Mouse (Mus musculus): Measurements from ENCODE around the gene Auts2. TPM values are rescaled to one million over a fixed set of nuclear protein-coding genes. Genes with fewer than 3 reads are reported as not detected.

Gene Auts2
- total and polyA plus RNA-seq, 2 experiments from 2014 or later: 35.2 to 57.5 TPM

DNA sequence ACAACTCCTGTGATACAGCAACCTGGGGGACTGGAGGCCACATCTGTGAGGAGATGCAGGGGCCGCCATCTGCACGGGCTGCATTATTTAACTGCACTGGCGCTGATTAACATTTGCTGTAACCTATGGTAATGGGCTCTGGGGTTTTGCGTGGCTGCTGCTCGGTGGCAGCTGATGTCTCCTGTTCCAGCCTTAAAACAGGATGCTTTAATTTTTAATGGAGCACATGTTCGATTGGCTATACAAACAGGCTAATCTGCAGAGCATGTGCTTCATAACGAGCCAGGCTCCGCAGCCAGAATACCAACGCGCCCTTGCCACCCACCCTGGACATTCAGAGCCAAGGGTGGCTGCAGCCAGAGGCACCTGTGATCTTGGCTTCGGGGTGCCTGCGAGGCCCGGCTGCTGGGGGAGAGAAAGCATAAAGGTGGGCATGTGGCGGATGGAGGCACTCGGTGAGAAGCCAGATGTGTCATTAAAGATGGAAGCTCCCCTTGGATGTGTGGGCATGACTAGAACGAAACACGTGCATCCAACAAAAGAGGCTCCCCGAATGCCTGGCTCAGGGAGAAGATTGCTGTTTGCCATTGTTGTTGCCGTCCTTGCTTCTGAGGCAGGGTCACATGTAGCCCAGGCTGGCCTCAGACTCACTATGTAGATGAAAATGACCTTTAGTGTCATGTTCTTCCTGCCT, 884.2 kb downstream of the Auts2 start:
- Histone ChIP-seq H3K9me3 (ENCODE audit: low read length) (no peaks in the 10 kb centered on the region), H3K9ac (replicated peaks; ENCODE audit: low read length, poor library complexity, severe bottlenecking) (no peak overlapping the region), H3K27me3 (ENCODE audit: insufficient read depth, low read length) (no peaks in the 10 kb centered on the region), H3K36me3 (ENCODE audit: insufficient read depth, low read length) (no peaks in the 10 kb centered on the region), H3K4me2 (ENCODE audit: low read depth, low read length, poor library complexity, severe bottlenecking) (no peak overlapping the region), H3K4me1 (ENCODE audit: insufficient read depth, low read length) (0 out of 2 replicates have a peak, but pooled peaks cover 3% of the 10 kb centered on the region), H3K4me3 (ENCODE audit: low read depth, low read length) (no peak overlapping the region), H3K27ac (ENCODE audit: low read depth, low read length) (no peak overlapping the region)
- no peak for ATAC-seq (ENCODE audit: low FRiP score)
- TF ChIP-seq CTCF (IDR thresholded peaks at IDR 0.05): no peak
- peak; percentile 37 for DNase-seq (ENCODE audit: low spot score)
- 53% methylated on average over 19 of the region's 19 CpGs for WGBS

DNA sequence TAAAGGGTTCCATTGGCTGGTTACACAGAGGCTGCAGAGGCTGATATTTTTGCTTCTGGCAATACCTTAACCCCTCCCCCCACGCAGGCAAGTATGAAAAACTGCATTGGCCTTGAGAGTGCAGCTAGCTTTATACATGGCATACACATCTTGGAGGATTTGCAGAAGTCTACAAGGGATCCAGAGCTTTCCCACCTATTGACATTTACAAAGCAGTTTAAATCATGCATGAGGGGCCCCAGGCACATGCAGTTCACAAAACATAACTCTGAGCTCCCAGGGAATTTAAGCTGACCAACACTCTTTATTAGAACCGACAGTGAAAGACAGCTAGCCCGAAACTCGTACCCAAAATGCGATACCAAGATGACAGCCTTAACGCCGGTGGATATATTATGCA, 888.9 kb downstream of the Auts2 start:
- Histone ChIP-seq H3K27me3 (ENCODE audit: insufficient read depth, low read length) (no peaks in the 10 kb centered on the region), H3K4me3 (ENCODE audit: low read depth, low read length) (no peak overlapping the region), H3K9ac (replicated peaks; ENCODE audit: low read length, poor library complexity, severe bottlenecking) (no peak overlapping the region), H3K36me3 (ENCODE audit: insufficient read depth, low read length) (no peaks in the 10 kb centered on the region), H3K4me1 (ENCODE audit: insufficient read depth, low read length) (0 out of 2 replicates have a peak, but pooled peaks cover 3% of the 10 kb centered on the region), H3K27ac (ENCODE audit: low read depth, low read length) (no peak overlapping the region), H3K9me3 (ENCODE audit: low read length) (no peaks in the 10 kb centered on the region), H3K4me2 (ENCODE audit: low read depth, low read length, poor library complexity, severe bottlenecking) (no peak overlapping the region)
- ATAC-seq (ENCODE audit: low FRiP score): no peak
- no peak for TF ChIP-seq CTCF (IDR thresholded peaks at IDR 0.05)
- no peak for DNase-seq (ENCODE audit: low spot score)
- 29% methylated on average over 7 of the region's 7 CpGs for WGBS

DNA sequence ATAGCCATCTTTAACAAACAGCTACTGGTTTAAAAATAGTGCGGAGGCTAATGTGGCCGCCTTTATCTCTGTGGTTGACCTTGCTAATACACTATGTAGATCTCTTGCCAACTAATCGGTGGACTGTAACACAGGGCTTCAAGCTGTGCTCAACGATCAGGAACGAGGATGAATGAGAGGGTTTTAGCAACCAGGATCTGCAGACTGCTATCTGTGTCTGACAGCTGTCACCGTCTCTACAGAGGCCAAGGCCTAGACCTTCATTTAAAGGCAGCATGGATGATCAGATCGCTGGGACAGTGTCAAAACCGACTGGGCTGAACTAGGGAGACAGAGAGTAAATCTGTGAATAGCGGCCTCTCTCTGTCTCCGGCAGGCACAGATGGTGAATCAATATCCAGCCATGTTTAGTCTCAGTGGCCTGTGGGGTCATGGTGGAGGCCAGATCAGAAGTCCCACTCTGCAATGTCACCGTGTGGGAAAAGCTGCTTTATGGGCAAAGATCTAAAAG, 892.7 kb downstream of the Auts2 start:
- ATAC-seq (ENCODE audit: low FRiP score) (no peak), DNase-seq (ENCODE audit: low spot score) (peak; percentile 88)
- WGBS: 37% methylated on average over 11 of the region's 11 CpGs
- no peak for TF ChIP-seq CTCF (IDR thresholded peaks at IDR 0.05)
- H3K36me3 ChIP-seq (ENCODE audit: insufficient read depth, low read length): no peaks in the 10 kb centered on the region
- no peak overlapping the region for H3K27ac ChIP-seq (ENCODE audit: low read depth, low read length)
- H3K9me3 ChIP-seq (ENCODE audit: low read length): no peaks in the 10 kb centered on the region
- no peak overlapping the region for H3K4me3 ChIP-seq (ENCODE audit: low read depth, low read length)
- H3K9ac ChIP-seq (replicated peaks; ENCODE audit: low read length, poor library complexity, severe bottlenecking): no peak overlapping the region
- H3K4me1 ChIP-seq (ENCODE audit: insufficient read depth, low read length): no peaks in the 10 kb centered on the region; the same call in 1 of the 2 replicates
- H3K27me3 ChIP-seq (ENCODE audit: insufficient read depth, low read length): no peaks in the 10 kb centered on the region
- no peak overlapping the region for H3K4me2 ChIP-seq (ENCODE audit: low read depth, low read length, poor library complexity, severe bottlenecking)

DNA sequence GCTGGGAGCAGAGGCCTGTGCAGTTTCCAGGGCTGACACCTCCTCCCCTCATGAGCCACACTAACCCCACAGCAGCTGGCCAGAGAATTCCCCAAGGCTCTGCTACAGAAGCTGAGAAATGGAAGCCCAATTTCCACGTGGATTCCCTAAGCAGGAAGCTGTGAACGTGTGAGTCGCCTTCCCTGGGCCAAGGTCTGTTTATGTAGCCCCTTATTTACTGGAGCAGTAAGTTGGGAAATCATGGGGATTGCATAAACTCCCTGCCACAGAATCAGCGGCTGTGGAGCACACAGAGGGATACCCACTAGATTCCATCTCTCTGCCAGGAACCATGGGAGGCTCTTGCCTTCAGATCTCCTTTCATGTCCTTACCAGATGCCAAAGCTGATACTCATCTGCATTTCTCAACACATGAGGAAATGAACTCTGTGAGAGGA, 895.4 kb downstream of the Auts2 start:
- peaks cover 9% of the 10 kb centered on the region for H3K4me1 ChIP-seq (ENCODE audit: insufficient read depth, low read length)
- peak; percentile 56 for DNase-seq (ENCODE audit: low spot score)
- no peak overlapping the region for H3K9ac ChIP-seq (replicated peaks; ENCODE audit: low read length, poor library complexity, severe bottlenecking)
- no peaks in the 10 kb centered on the region for H3K36me3 ChIP-seq (ENCODE audit: insufficient read depth, low read length)
- no peak for ATAC-seq (ENCODE audit: low FRiP score)
- no peak overlapping the region for H3K27ac ChIP-seq (ENCODE audit: low read depth, low read length)
- whole genome bisulfite sequencing: 32% methylated on average over 4 of the region's 4 CpGs
- no peaks in the 10 kb centered on the region for H3K27me3 ChIP-seq (ENCODE audit: insufficient read depth, low read length)
- no peak overlapping the region for H3K4me3 ChIP-seq (ENCODE audit: low read depth, low read length)
- no peak for TF ChIP-seq CTCF (IDR thresholded peaks at IDR 0.05)
- H3K9me3 ChIP-seq (ENCODE audit: low read length): no peaks in the 10 kb centered on the region
- H3K4me2 ChIP-seq (ENCODE audit: low read depth, low read length, poor library complexity, severe bottlenecking): no peak overlapping the region

DNA sequence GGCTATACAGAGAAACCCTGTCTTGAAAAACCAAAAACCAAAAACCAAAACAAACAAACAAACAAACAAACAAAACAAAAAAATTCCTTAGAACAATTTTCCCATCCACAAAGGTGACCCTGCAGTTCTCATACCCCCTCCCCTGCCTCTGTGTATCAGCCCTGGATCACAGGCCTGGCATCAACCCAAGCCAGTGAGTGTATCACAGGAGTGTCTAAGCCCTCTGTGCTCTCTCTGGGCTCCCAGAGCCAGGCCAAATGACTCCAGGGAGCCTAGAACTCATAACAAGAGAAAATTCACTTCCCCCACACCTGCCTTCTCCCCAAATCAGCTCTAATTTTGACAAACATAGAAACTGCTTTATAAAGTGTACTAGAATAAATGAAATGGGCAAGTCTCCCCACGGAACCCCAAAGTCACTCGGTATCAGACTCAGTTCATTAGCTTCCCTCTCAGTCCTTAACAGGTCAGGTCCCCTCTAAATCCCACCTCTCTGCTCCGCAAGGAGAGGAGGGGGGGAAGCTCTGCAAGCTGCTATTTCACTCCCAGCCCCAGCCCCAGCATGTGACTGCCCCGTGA, 896.0 kb downstream of the Auts2 start:
- Histone ChIP-seq H3K36me3 (ENCODE audit: insufficient read depth, low read length) (no peaks in the 10 kb centered on the region), H3K4me1 (ENCODE audit: insufficient read depth, low read length) (peaks cover 9% of the 10 kb centered on the region), H3K9me3 (ENCODE audit: low read length) (no peaks in the 10 kb centered on the region), H3K9ac (replicated peaks; ENCODE audit: low read length, poor library complexity, severe bottlenecking) (no peak overlapping the region), H3K4me2 (ENCODE audit: low read depth, low read length, poor library complexity, severe bottlenecking) (no peak overlapping the region), H3K27ac (ENCODE audit: low read depth, low read length) (no peak overlapping the region), H3K27me3 (ENCODE audit: insufficient read depth, low read length) (no peaks in the 10 kb centered on the region), H3K4me3 (ENCODE audit: low read depth, low read length) (no peak overlapping the region)
- no peak for DNase-seq (ENCODE audit: low spot score)
- no peak for ATAC-seq (ENCODE audit: low FRiP score)
- 45% methylated on average over 4 of the region's 4 CpGs for WGBS
- TF ChIP-seq CTCF (IDR thresholded peaks at IDR 0.05): no peak

DNA sequence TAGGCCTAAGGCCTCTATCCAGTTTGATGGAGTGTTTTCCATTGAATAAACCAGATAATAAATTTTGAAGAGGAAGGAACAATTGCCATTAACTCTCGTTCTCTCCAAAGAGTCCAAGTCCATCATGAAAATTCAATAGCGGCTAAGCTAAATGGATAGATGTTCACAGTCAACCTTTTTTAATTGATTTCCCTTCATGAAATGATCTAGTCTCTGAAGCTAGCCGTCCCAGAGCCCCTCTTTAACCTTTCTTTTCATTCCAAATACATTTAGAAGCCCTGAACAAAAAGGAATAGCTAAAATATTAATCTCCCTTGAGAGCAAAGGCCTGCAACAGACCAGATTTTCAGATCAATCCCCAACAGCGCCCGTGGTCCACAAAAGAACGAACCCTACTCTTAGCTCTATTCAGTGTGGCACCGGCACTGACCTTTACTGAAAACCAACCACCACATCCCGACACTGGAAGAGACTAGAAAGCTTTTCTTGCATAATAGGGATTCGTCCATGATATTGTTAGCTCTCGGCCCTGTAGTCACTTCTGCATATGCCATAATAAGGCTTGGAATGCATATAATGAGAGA, 896.9 kb downstream of the Auts2 start:
- ATAC-seq (ENCODE audit: low FRiP score): no peak
- WGBS: 44% methylated on average over 10 of the region's 10 CpGs
- no peak overlapping the region for H3K27ac ChIP-seq (ENCODE audit: low read depth, low read length)
- H3K27me3 ChIP-seq (ENCODE audit: insufficient read depth, low read length): no peaks in the 10 kb centered on the region
- no peak overlapping the region for H3K9ac ChIP-seq (replicated peaks; ENCODE audit: low read length, poor library complexity, severe bottlenecking)
- no peaks in the 10 kb centered on the region for H3K36me3 ChIP-seq (ENCODE audit: insufficient read depth, low read length)
- no peak overlapping the region for H3K4me3 ChIP-seq (ENCODE audit: low read depth, low read length)
- peaks cover 9% of the 10 kb centered on the region for H3K4me1 ChIP-seq (ENCODE audit: insufficient read depth, low read length)
- H3K4me2 ChIP-seq (ENCODE audit: low read depth, low read length, poor library complexity, severe bottlenecking): no peak overlapping the region
- no peak for DNase-seq (ENCODE audit: low spot score)
- TF ChIP-seq CTCF (IDR thresholded peaks at IDR 0.05): no peak
- H3K9me3 ChIP-seq (ENCODE audit: low read length): no peaks in the 10 kb centered on the region

Measured in midbrain, postnatal 0 days (tissue).